Comparison of ENCODE assay signal across 17 mouse cellular contexts in genomic region chr7:34698221-34698620, GRCm38 (mm10). TPM values are rescaled to one million over a fixed set of nuclear protein-coding genes. Genes with fewer than 3 reads are reported as not detected.
"Had no signal": no experiment of that assay in that cellular context is flagged by ENCODE, and none has a peak within 500 bp of the region (broad histone marks: within the 10 kb centered on the region; RNA-seq: fewer than 3 reads in every experiment).

No protein-coding gene starts in this region.

- ATAC-seq: hindbrain, postnatal 0 days; inflammation-experienced regulatory T-cells, adult 6 months; intestine, embryonic 16.5 days; liver, postnatal 0 days; lung, postnatal 0 days; midbrain, embryonic 15.5 days had no signal

- DNase-seq: kidney, postnatal 14 days; left cerebral cortex, postnatal 4 days; liver, postnatal 0 days; lung, embryonic 14.5 days; thymus, adult 18-20 months; thymus, postnatal 36 days had no signal

- H3K9ac ChIP-seq: limb, embryonic 12.5 days; limb, embryonic 15.5 days; liver, embryonic 14.5 days; liver, postnatal 0 days; lung, embryonic 14.5 days; midbrain, embryonic 12.5 days; midbrain, embryonic 15.5 days had no signal

- H3K9me3 ChIP-seq: limb, embryonic 12.5 days; limb, embryonic 15.5 days; midbrain, embryonic 12.5 days; midbrain, embryonic 15.5 days had no signal

- H3K36me3 ChIP-seq: limb, embryonic 12.5 days; limb, embryonic 15.5 days; midbrain, embryonic 12.5 days; midbrain, embryonic 15.5 days had no signal

- H3K4me1 ChIP-seq: limb, embryonic 12.5 days; limb, embryonic 15.5 days had no signal

- H3K27me3 ChIP-seq: midbrain, embryonic 15.5 days had no signal

- H3K4me2 ChIP-seq: limb, embryonic 12.5 days; limb, embryonic 15.5 days; liver, embryonic 11.5 days; lung, embryonic 14.5 days; midbrain, embryonic 12.5 days; midbrain, embryonic 15.5 days had no signal

- H3K4me3 ChIP-seq: limb, embryonic 12.5 days; limb, embryonic 15.5 days; midbrain, embryonic 12.5 days; midbrain, embryonic 15.5 days had no signal

- H3K27ac ChIP-seq: hindbrain, postnatal 0 days; limb, embryonic 12.5 days; limb, embryonic 15.5 days; liver, embryonic 14.5 days; macrophage; midbrain, embryonic 12.5 days; midbrain, embryonic 15.5 days had no signal

RNA-seq across cellular contexts. Expression of gene Kctd15, which starts 41.7 kb away (rescaled TPM):
- polyA plus RNA-seq: inflammation-experienced regulatory T-cells, adult 6 months; macrophage had no signal
